Mouse (Mus musculus) heart, embryonic 10.5 days (tissue): ENCODE measurements at regions not wholly inside any gene's neighbourhood (a gene's known extent, or its start where the extent isn't known, plus 50 kb on each side); places are given as distances from the start of the nearest gene placed in this dataset.
A peak's percentile ranks its signal among the peaks of the same experiment; 100 is the strongest.
"Not testable (repeated sequence)": the region's sequence is repeated elsewhere in the genome, so short reads cannot be mapped to it uniquely, and the experiment has no call there.

Experiments
- DNase-seq: peaks from one replicate; pipeline ENCODE4 v3.0.0-alpha.2; 2017; ENCODE audit warnings: low spot score
- H3K27ac ChIP-seq: fragments of 300-500 bp; sonication (generic); 2 replicates; pipeline ENCODE4 v1.5.1; 2016; ENCODE audit warnings: mild to moderate bottlenecking
- H3K27me3 ChIP-seq: fragments of 300-500 bp; sonication (generic); 2 replicates; pipeline ENCODE4 v1.6.1; 2016; ENCODE audit warnings: mild to moderate bottlenecking; ENCODE audit not compliant: poor library complexity, insufficient read depth, severe bottlenecking
- H3K36me3 ChIP-seq: fragments of 300-500 bp; sonication (generic); 2 replicates; pipeline ENCODE4 v1.6.1; 2016; ENCODE audit warnings: mild to moderate bottlenecking, moderate library complexity
- H3K4me1 ChIP-seq: fragments of 300-500 bp; sonication (generic); 2 replicates; pipeline ENCODE4 v1.6.1; 2016; ENCODE audit warnings: mild to moderate bottlenecking
- H3K4me3 ChIP-seq: fragments of 300-500 bp; sonication (generic); 2 replicates; pipeline ENCODE4 v1.5.1; 2016; ENCODE audit warnings: mild to moderate bottlenecking, moderate library complexity
- H3K9me3 ChIP-seq: fragments of 300-500 bp; sonication (generic); 2 replicates; pipeline ENCODE4 v1.6.1; 2016; ENCODE audit warnings: mild to moderate bottlenecking, moderate library complexity
- WGBS: fragments of 180-500 bp; shearing (Covaris S2); methylation state at CpG from one replicate; pipeline ENCODE4 v1.1.7; 2016; 5-methylcytosine and 5-hydroxymethylcytosine counted together

GRCm38 (mm10) chr4:53245553-53245952 lies 85.9 kb upstream of the Abca1 start:
- Histone ChIP-seq H3K4me3 (no peak overlapping the region), H3K27ac (no peak overlapping the region), H3K36me3 (no peaks in the 10 kb centered on the region), H3K4me1 (no peaks in the 10 kb centered on the region), H3K9me3 (no peaks in the 10 kb centered on the region), H3K27me3 (no peaks in the 10 kb centered on the region)
- WGBS: 85% methylated on average over 4 of the region's 4 CpGs
- no peak for DNase-seq

GRCm38 (mm10) chr4:53243473-53243872 lies 83.8 kb upstream of the Abca1 start:
- peaks cover 10% of the 10 kb centered on the region for H3K4me1 ChIP-seq
- H3K36me3 ChIP-seq, H3K27me3 ChIP-seq, H3K27ac ChIP-seq, H3K9me3 ChIP-seq, H3K4me3 ChIP-seq, DNase-seq: not testable (repeated sequence)
- WGBS: 92% methylated on average over 8 of the region's 8 CpGs

GRCm38 (mm10) chr4:53239856-53240255 lies 80.2 kb upstream of the Abca1 start:
- no peak for DNase-seq
- no peak overlapping the region for H3K27ac ChIP-seq
- H3K9me3 ChIP-seq: no peaks in the 10 kb centered on the region
- no peaks in the 10 kb centered on the region for H3K27me3 ChIP-seq
- H3K4me1 ChIP-seq: peaks cover 20% of the 10 kb centered on the region
- 63% methylated on average over 5 of the region's 5 CpGs for WGBS
- H3K36me3 ChIP-seq: no peaks in the 10 kb centered on the region
- H3K4me3 ChIP-seq: no peak overlapping the region

GRCm38 (mm10) chr4:53238314-53239259 lies 78.9 kb upstream of the Abca1 start:
- Histone ChIP-seq H3K4me1 (peaks cover 20% of the 10 kb centered on the region), H3K36me3 (no peaks in the 10 kb centered on the region), H3K9me3 (no peaks in the 10 kb centered on the region), H3K27me3 (no peaks in the 10 kb centered on the region), H3K4me3 (no peak overlapping the region), H3K27ac (peak overlapping the region; percentile 42; the same call in 1 of the 2 replicates)
- DNase-seq: peak; percentile 78
- whole genome bisulfite sequencing: 71% methylated on average over 14 of the region's 14 CpGs

GRCm38 (mm10) chr4:53235870-53236269 lies 76.2 kb upstream of the Abca1 start:
- Histone ChIP-seq H3K4me3 (no peak overlapping the region), H3K27me3 (no peaks in the 10 kb centered on the region), H3K4me1 (peaks cover 30% of the 10 kb centered on the region), H3K9me3 (no peaks in the 10 kb centered on the region), H3K36me3 (no peaks in the 10 kb centered on the region), H3K27ac (0 out of 2 replicates have a peak overlapping the region, but pooled peaks have one; percentile 10)
- no peak for DNase-seq
- WGBS: 61% methylated on average over 2 of the region's 2 CpGs

GRCm38 (mm10) chr4:53232436-53232835 lies 72.7 kb upstream of the Abca1 start:
- Histone ChIP-seq H3K27ac (peak overlapping the region; percentile 47; the same call in 1 of the 2 replicates), H3K9me3 (no peaks in the 10 kb centered on the region), H3K4me3 (no peak overlapping the region), H3K27me3 (no peaks in the 10 kb centered on the region), H3K4me1 (peaks cover 23% of the 10 kb centered on the region; the same call in 1 of the 2 replicates), H3K36me3 (no peaks in the 10 kb centered on the region)
- DNase-seq: no peak
- 57% methylated on average over 3 of the region's 3 CpGs for WGBS

- peak overlapping the region; percentile 50; the same call in 1 of the 2 replicates for H3K27ac ChIP-seq
- no peak for DNase-seq
- no peaks in the 10 kb centered on the region for H3K27me3 ChIP-seq
- peaks cover 23% of the 10 kb centered on the region; the same call in 1 of the 2 replicates for H3K4me1 ChIP-seq
- WGBS: 27% methylated on average over 4 of the region's 4 CpGs
- H3K9me3 ChIP-seq: no peaks in the 10 kb centered on the region
- no peak overlapping the region for H3K4me3 ChIP-seq
- no peaks in the 10 kb centered on the region for H3K36me3 ChIP-seq
Measured at GRCm38 (mm10) chr4:53231867-53232266, 72.2 kb upstream of the Abca1 start.

- peaks cover 23% of the 10 kb centered on the region; the same call in 1 of the 2 replicates for H3K4me1 ChIP-seq
Measured at GRCm38 (mm10) chr4:53231046-53231445, 71.4 kb upstream of the Abca1 start.

GRCm38 (mm10) chr4:53228444-53228843 lies 68.7 kb upstream of the Abca1 start:
- DNase-seq: no peak
- Histone ChIP-seq H3K4me1 (peaks cover 15% of the 10 kb centered on the region; the same call in 1 of the 2 replicates), H3K27me3 (no peaks in the 10 kb centered on the region), H3K36me3 (no peaks in the 10 kb centered on the region), H3K4me3 (no peak overlapping the region), H3K9me3 (no peaks in the 10 kb centered on the region), H3K27ac (no peak overlapping the region)
- WGBS: 66% methylated on average over 4 of the region's 4 CpGs

More at GRCm38 (mm10) chr4:53231046-53231445, 71.4 kb upstream of the Abca1 start:
- Histone ChIP-seq H3K9me3 (no peaks in the 10 kb centered on the region), H3K36me3 (no peaks in the 10 kb centered on the region), H3K27ac (no peak overlapping the region), H3K4me3 (no peak overlapping the region), H3K27me3 (no peaks in the 10 kb centered on the region)
- WGBS: 82% methylated on average over 2 of the region's 2 CpGs
- no peak for DNase-seq

GRCm38 (mm10) chr4:53227771-53228170 lies 68.1 kb upstream of the Abca1 start:
- no peak for DNase-seq
- H3K9me3 ChIP-seq: no peaks in the 10 kb centered on the region
- H3K4me1 ChIP-seq: peaks cover 15% of the 10 kb centered on the region; the same call in 1 of the 2 replicates
- H3K27me3 ChIP-seq: no peaks in the 10 kb centered on the region
- no peak overlapping the region for H3K4me3 ChIP-seq
- no peaks in the 10 kb centered on the region for H3K36me3 ChIP-seq
- 64% methylated on average over 8 of the region's 8 CpGs for WGBS
- no peak overlapping the region for H3K27ac ChIP-seq

- H3K27me3 ChIP-seq: no peaks in the 10 kb centered on the region
- H3K36me3 ChIP-seq: no peaks in the 10 kb centered on the region
- H3K27ac ChIP-seq: no peak overlapping the region
- DNase-seq: no peak
- H3K4me3 ChIP-seq: no peak overlapping the region
- 0 out of 2 replicates have a peak, but pooled peaks cover 11% of the 10 kb centered on the region for H3K4me1 ChIP-seq
- H3K9me3 ChIP-seq: no peaks in the 10 kb centered on the region
- 72% methylated on average over 1 of the region's 1 CpGs for WGBS
Measured at GRCm38 (mm10) chr4:53227071-53227470, 67.4 kb upstream of the Abca1 start.

- no peaks in the 10 kb centered on the region for H3K9me3 ChIP-seq
- no peaks in the 10 kb centered on the region for H3K36me3 ChIP-seq
- 0 out of 2 replicates have a peak, but pooled peaks cover 5% of the 10 kb centered on the region for H3K4me1 ChIP-seq
- DNase-seq: no peak
- no peaks in the 10 kb centered on the region for H3K27me3 ChIP-seq
- no peak overlapping the region for H3K4me3 ChIP-seq
- WGBS: 85% methylated on average over 3 of the region's 3 CpGs
- H3K27ac ChIP-seq: no peak overlapping the region
Measured at GRCm38 (mm10) chr4:53226376-53226775, 66.7 kb upstream of the Abca1 start.

GRCm38 (mm10) chr4:53223379-53223778 lies 63.7 kb upstream of the Abca1 start:
- Histone ChIP-seq H3K36me3 (no peaks in the 10 kb centered on the region), H3K27me3 (no peaks in the 10 kb centered on the region), H3K9me3 (no peaks in the 10 kb centered on the region), H3K4me1 (peaks cover 15% of the 10 kb centered on the region), H3K27ac (no peak overlapping the region), H3K4me3 (no peak overlapping the region)
- no peak for DNase-seq
- WGBS: 90% methylated on average over 3 of the region's 3 CpGs
